ENCODE assay signal across 7 mouse cellular contexts in the genomic region with DNA sequence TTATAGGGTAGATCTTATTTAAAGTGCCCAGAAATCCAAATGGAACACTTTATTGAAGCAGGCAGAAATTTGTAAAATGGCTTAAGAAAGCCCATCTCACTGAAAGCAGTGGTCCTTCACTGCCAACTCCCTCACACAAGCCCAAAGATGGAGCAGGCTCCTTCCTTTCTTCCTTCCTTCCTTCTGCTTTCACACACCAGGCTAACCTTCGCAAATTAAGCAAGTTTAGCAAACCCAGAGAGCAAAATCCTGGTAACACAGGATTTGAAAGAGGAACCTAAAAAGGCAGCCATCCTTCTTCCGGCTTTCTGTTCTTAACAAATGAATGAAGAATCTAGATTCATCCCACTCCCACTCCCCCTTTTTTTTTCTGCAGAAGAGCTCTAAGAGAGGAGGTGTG.
DNase-seq lines count a peak whose midpoint lies in the region; ATAC-seq and TF ChIP-seq lines count a peak whose summit lies in the region.

No protein-coding gene starts in this region.

- intact Hi-C loops in left cerebral cortex, adult 2 months (cut with DNase I), result loop anchor here (2.0 to 10.0 kb wide), 5 partner anchors 71 to 1287 kb away; a partner anchor contains a TSS
- intact Hi-C loops in left cerebral cortex, postnatal 36 days (cut with DNase I), result loop anchor here (10.0 kb wide), 6 partner anchors 117 to 1287 kb away; no protein-coding TSS in a partner anchor

- H3K4me3 ChIP-seq in left cerebral cortex, adult 2 months, result peak overlapping the region; percentile 43
- peak overlapping the region; percentile 60 for H3K4me3 ChIP-seq in forebrain, postnatal 0 days (ENCODE audit: low read depth, low read length)
- peak overlapping the region; percentile 70; the same call in 1 of the 2 replicates for H3K4me3 ChIP-seq in limb, embryonic 12.5 days (replicated peaks)
- H3K4me3 ChIP-seq in neural tube, embryonic 15.5 days (replicated peaks), result peak overlapping the region; percentile 67

- H3K9ac ChIP-seq in forebrain, postnatal 0 days, result peak overlapping the region; percentile 86
- no peak overlapping the region for H3K9ac ChIP-seq in limb, embryonic 12.5 days (replicated peaks)
- peak overlapping the region; percentile 93 for H3K9ac ChIP-seq in neural tube, embryonic 15.5 days (replicated peaks)

- peak overlapping the region; percentile 70 for H3K4me2 ChIP-seq in forebrain, postnatal 0 days (ENCODE audit: low read depth)
- peak overlapping the region; percentile 94 for H3K4me2 ChIP-seq in limb, embryonic 12.5 days
- peak overlapping the region; percentile 84 for H3K4me2 ChIP-seq in neural tube, embryonic 15.5 days

- H3K27me3 ChIP-seq in forebrain, postnatal 0 days (ENCODE audit: insufficient read depth, low read length), result no peaks in the 10 kb centered on the region
- H3K27me3 ChIP-seq in limb, embryonic 12.5 days, result peaks cover 25% of the 10 kb centered on the region
- peaks cover 10% of the 10 kb centered on the region; the same call in 1 of the 2 replicates for H3K27me3 ChIP-seq in neural tube, embryonic 15.5 days (replicated peaks)

- no peaks in the 10 kb centered on the region for H3K36me3 ChIP-seq in forebrain, postnatal 0 days (ENCODE audit: insufficient read depth)
- no peaks in the 10 kb centered on the region for H3K36me3 ChIP-seq in limb, embryonic 12.5 days
- no peaks in the 10 kb centered on the region for H3K36me3 ChIP-seq in neural tube, embryonic 15.5 days

- no peak for TF ChIP-seq CTCF in left cerebral cortex, adult 2 months (IDR thresholded peaks at IDR 0.05)
- TF ChIP-seq CTCF in forebrain, postnatal 0 days (IDR thresholded peaks at IDR 0.05; ENCODE audit: low read depth), result no peak

- no peaks in the 10 kb centered on the region for H3K9me3 ChIP-seq in forebrain, postnatal 0 days (ENCODE audit: low read length)
- H3K9me3 ChIP-seq in limb, embryonic 12.5 days, result no peaks in the 10 kb centered on the region
- H3K9me3 ChIP-seq in neural tube, embryonic 15.5 days (replicated peaks), result no peaks in the 10 kb centered on the region

- H3K27ac ChIP-seq in left cerebral cortex, adult 2 months, result peak overlapping the region; percentile 37
- H3K27ac ChIP-seq in forebrain, postnatal 0 days (ENCODE audit: low read depth, low read length), result peak overlapping the region; percentile 58
- no peak overlapping the region for H3K27ac ChIP-seq in limb, embryonic 12.5 days
- peak overlapping the region; percentile 98 for H3K27ac ChIP-seq in neural tube, embryonic 15.5 days (replicated peaks)

- no peak for ATAC-seq in forebrain, postnatal 0 days
- ATAC-seq in limb, embryonic 12.5 days (ENCODE audit: insufficient number of reproducible peaks, insufficient read depth, low FRiP score, low TSS enrichment, low read depth), result no peak
- ATAC-seq in neural tube, embryonic 15.5 days (ENCODE audit: low FRiP score), result no peak
- no peak for ATAC-seq in megakaryocyte-erythroid progenitor cell, adult 5-6 weeks (replicated peaks; ENCODE audit: low FRiP score, low TSS enrichment, poor library complexity, severe bottlenecking)
- ATAC-seq in activated CD4-positive, CD25-positive, alpha-beta regulatory T cell, adult 4 months, result no peak

- 45% methylated on average over 2 of the region's 2 CpGs for WGBS in forebrain, postnatal 0 days
- 78% methylated on average over 2 of the region's 2 CpGs for WGBS in limb, embryonic 12.5 days
- 65% methylated on average over 2 of the region's 2 CpGs for WGBS in neural tube, embryonic 15.5 days

- no peak for DNase-seq in left cerebral cortex, adult 2 months (ENCODE audit: extremely low spot score in 1 of 2, low spot score in 2 of 2)
- no peak for DNase-seq in left cerebral cortex, postnatal 36 days (ENCODE audit: low spot score in 2 of 2)
- no peak for DNase-seq in forebrain, postnatal 0 days

- H3K4me1 ChIP-seq in forebrain, postnatal 0 days (ENCODE audit: insufficient read depth), result peaks cover 4% of the 10 kb centered on the region
- H3K4me1 ChIP-seq in limb, embryonic 12.5 days (replicated peaks), result peaks cover 25% of the 10 kb centered on the region
- peaks cover 45% of the 10 kb centered on the region for H3K4me1 ChIP-seq in neural tube, embryonic 15.5 days
